Mouse (Mus musculus): ENCODE results near the gene Rinl. TPM values are rescaled to one million over a fixed set of nuclear protein-coding genes. Genes with fewer than 3 reads are reported as not detected.
A peak's percentile ranks its signal among the peaks of the same experiment; 100 is the strongest.

Rinl gene
- polyA plus RNA-seq, 1 experiment from 2014 or later, result 2.1 TPM

- 60% methylated on average over 12 of the region's 12 CpGs for whole genome bisulfite sequencing
- no peak overlapping the region; the same call in 1 of the 2 replicates for H3K9ac ChIP-seq (ENCODE audit: low read length)
- H3K36me3 ChIP-seq (ENCODE audit: control insufficient read depth, insufficient read depth, low read length), result peaks cover 76% of the 10 kb centered on the region
- H3K27ac ChIP-seq (replicated peaks in 1 of 2; ENCODE audit: control insufficient read depth in 1 of 2, insufficient read depth in 1 of 2, low read depth in 2 of 2, low read length in 2 of 2), result peak overlapping the region; percentile 14 to 50; a peak in 3 of 4 replicates
- H3K9me3 ChIP-seq (ENCODE audit: control insufficient read depth, low read length), result no peaks in the 10 kb centered on the region
- H3K27me3 ChIP-seq (ENCODE audit: control insufficient read depth, insufficient read depth, low read length), result no peaks in the 10 kb centered on the region
- no peak for ATAC-seq (ENCODE audit: insufficient number of reproducible peaks, insufficient read depth, low FRiP score, low read depth)
- no peak overlapping the region for H3K4me3 ChIP-seq (ENCODE audit: control insufficient read depth in 1 of 2, insufficient read depth in 1 of 2, low read depth in 1 of 2, low read length in 2 of 2)
- peaks cover 15 to 61% of the 10 kb centered on the region in 2 experiments for H3K4me1 ChIP-seq (ENCODE audit: control insufficient read depth in 2 of 2, insufficient read depth in 2 of 2, low read length in 2 of 2)
- H3K4me2 ChIP-seq (ENCODE audit: low read length), result no peak overlapping the region
Observed at GRCm38 (mm10) chr7:28820358-28821260, 31.8 kb downstream of the Rinl start.

DNA sequence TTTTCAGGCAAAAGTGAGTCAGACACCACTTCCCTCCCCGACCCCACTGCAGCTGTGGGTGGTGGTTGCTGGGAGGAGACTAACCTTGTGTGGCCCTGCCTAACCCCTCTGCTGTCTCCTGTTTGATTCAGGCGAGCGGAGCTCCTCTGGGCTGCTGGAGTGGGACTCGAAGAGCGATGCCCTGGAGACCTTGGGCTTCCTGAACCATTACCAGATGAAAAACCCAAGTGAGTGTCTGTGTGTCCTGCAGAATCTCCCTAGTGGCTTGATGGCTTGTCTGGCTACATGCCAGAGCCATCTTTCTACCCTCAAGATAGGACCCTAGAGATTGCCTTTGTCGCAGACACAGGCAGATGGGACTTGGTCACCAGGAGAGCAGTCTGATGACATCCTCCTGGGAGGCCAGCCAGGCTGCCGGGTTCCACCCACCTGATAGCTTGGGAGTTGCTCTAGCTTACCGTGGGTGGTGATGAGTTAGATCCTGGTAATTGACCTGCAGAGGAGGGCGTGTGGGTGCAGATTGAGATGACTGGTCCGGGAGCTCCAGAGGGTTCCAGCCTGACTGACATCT is 32.6 kb downstream of the Rinl start:
- H3K4me1 ChIP-seq (ENCODE audit: control insufficient read depth in 2 of 2, insufficient read depth in 2 of 2, low read length in 2 of 2), result peaks cover 21 to 62% of the 10 kb centered on the region in 2 experiments
- peak overlapping the region; percentile 14 to 50; a peak in 3 of 4 replicates for H3K27ac ChIP-seq (replicated peaks in 1 of 2; ENCODE audit: control insufficient read depth in 1 of 2, insufficient read depth in 1 of 2, low read depth in 2 of 2, low read length in 2 of 2)
- peaks cover 72% of the 10 kb centered on the region for H3K36me3 ChIP-seq (ENCODE audit: control insufficient read depth, insufficient read depth, low read length)
- WGBS, result 44% methylated on average over 10 of the region's 10 CpGs
- H3K4me3 ChIP-seq (ENCODE audit: control insufficient read depth in 1 of 2, insufficient read depth in 1 of 2, low read depth in 1 of 2, low read length in 2 of 2), result no peak overlapping the region
- no peak overlapping the region for H3K9ac ChIP-seq (ENCODE audit: low read length)
- H3K4me2 ChIP-seq (ENCODE audit: low read length), result no peak overlapping the region
- H3K9me3 ChIP-seq (ENCODE audit: control insufficient read depth, low read length), result no peaks in the 10 kb centered on the region
- no peaks in the 10 kb centered on the region for H3K27me3 ChIP-seq (ENCODE audit: control insufficient read depth, insufficient read depth, low read length)
- no peak for ATAC-seq (ENCODE audit: insufficient number of reproducible peaks, insufficient read depth, low FRiP score, low read depth)

GRCm38 (mm10) chr7:28822556-28822955 is 33.8 kb downstream of the Rinl start:
- H3K4me3 ChIP-seq (ENCODE audit: control insufficient read depth in 1 of 2, insufficient read depth in 1 of 2, low read depth in 1 of 2, low read length in 2 of 2), result no peak overlapping the region
- H3K27me3 ChIP-seq (ENCODE audit: control insufficient read depth, insufficient read depth, low read length), result no peaks in the 10 kb centered on the region
- H3K36me3 ChIP-seq (ENCODE audit: control insufficient read depth, insufficient read depth, low read length), result peaks cover 62% of the 10 kb centered on the region
- 70% methylated on average over 1 of the region's 1 CpGs for WGBS
- ATAC-seq (ENCODE audit: insufficient number of reproducible peaks, insufficient read depth, low FRiP score, low read depth), result no peak
- H3K27ac ChIP-seq (replicated peaks in 1 of 2; ENCODE audit: control insufficient read depth in 1 of 2, insufficient read depth in 1 of 2, low read depth in 2 of 2, low read length in 2 of 2), result 0 out of 4 replicates have a peak overlapping the region, but pooled peaks of 1 of the 2 experiments have one; percentile 21
- no peaks in the 10 kb centered on the region for H3K9me3 ChIP-seq (ENCODE audit: control insufficient read depth, low read length)
- H3K4me1 ChIP-seq (ENCODE audit: control insufficient read depth in 2 of 2, insufficient read depth in 2 of 2, low read length in 2 of 2), result peaks cover 21 to 53% of the 10 kb centered on the region in 2 experiments
- no peak overlapping the region for H3K9ac ChIP-seq (ENCODE audit: low read length)
- no peak overlapping the region for H3K4me2 ChIP-seq (ENCODE audit: low read length)

DNA sequence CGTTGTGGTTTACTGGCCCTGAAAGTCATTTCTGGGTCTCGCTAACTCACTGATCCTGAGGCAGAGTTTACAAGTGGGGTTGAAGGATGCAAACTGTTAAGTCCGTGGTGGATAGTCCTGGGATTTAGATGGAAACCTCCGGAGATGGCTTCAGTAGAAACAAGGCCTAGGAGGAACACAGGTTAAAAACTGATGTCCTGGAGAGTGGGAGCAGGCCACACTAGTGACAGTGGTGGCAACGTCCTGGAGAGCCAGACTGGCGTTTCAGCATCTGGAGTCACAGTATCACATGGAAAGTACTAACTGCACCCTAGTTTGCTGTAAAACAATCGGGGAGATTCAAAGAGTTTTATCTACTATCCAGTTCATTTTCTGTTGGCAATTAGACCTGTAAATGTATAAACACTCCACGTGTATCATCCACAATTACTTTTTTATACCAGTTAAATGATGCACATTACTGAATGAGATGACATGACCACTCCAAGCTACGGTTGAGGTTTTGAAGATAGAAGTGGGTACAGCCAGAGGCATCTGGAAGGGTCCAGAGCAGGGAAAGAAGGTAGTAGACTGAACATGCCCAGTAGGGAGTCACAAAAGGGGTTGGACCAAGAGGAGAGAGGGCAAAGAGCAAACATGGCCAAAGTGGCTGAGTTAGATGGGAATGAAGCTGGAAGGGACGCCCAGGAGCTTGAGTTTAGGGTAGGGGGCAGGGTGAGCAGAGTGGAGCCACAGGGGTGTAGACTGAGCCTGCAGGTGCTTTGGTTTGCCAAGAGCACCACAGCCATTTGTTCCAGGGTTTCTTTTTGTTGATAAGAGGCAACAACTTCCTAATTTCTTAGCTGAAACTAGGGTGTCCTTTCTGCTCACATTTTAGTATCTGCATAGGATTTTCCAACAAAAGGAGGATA is 34.5 kb downstream of the Rinl start:
- no peak overlapping the region for H3K4me3 ChIP-seq (ENCODE audit: control insufficient read depth in 1 of 2, insufficient read depth in 1 of 2, low read depth in 1 of 2, low read length in 2 of 2)
- peaks cover 55% of the 10 kb centered on the region for H3K36me3 ChIP-seq (ENCODE audit: control insufficient read depth, insufficient read depth, low read length)
- no peaks in the 10 kb centered on the region for H3K27me3 ChIP-seq (ENCODE audit: control insufficient read depth, insufficient read depth, low read length)
- 53% methylated on average over 10 of the region's 10 CpGs for WGBS
- H3K4me2 ChIP-seq (ENCODE audit: low read length), result no peak overlapping the region
- H3K9ac ChIP-seq (ENCODE audit: low read length), result no peak overlapping the region
- peaks cover 22 to 49% of the 10 kb centered on the region in 2 experiments for H3K4me1 ChIP-seq (ENCODE audit: control insufficient read depth in 2 of 2, insufficient read depth in 2 of 2, low read length in 2 of 2)
- H3K9me3 ChIP-seq (ENCODE audit: control insufficient read depth, low read length), result no peaks in the 10 kb centered on the region
- peak overlapping the region in 1 of 2 experiments; percentile 93; a peak in 1 of 4 replicates for H3K27ac ChIP-seq (replicated peaks in 1 of 2; ENCODE audit: control insufficient read depth in 1 of 2, insufficient read depth in 1 of 2, low read depth in 2 of 2, low read length in 2 of 2)
- ATAC-seq (ENCODE audit: insufficient number of reproducible peaks, insufficient read depth, low FRiP score, low read depth), result no peak

- Histone ChIP-seq H3K4me1 (ENCODE audit: control insufficient read depth in 2 of 2, insufficient read depth in 2 of 2, low read length in 2 of 2) (peaks cover 22 to 47% of the 10 kb centered on the region in 2 experiments), H3K36me3 (ENCODE audit: control insufficient read depth, insufficient read depth, low read length) (peaks cover 54% of the 10 kb centered on the region), H3K9me3 (ENCODE audit: control insufficient read depth, low read length) (no peaks in the 10 kb centered on the region), H3K27me3 (ENCODE audit: control insufficient read depth, insufficient read depth, low read length) (no peaks in the 10 kb centered on the region), H3K4me3 (ENCODE audit: control insufficient read depth in 1 of 2, insufficient read depth in 1 of 2, low read depth in 1 of 2, low read length in 2 of 2) (no peak overlapping the region), H3K27ac (replicated peaks in 1 of 2; ENCODE audit: control insufficient read depth in 1 of 2, insufficient read depth in 1 of 2, low read depth in 2 of 2, low read length in 2 of 2) (peak overlapping the region in 1 of 2 experiments; percentile 93; a peak in 2 of 4 replicates), H3K9ac (ENCODE audit: low read length) (no peak overlapping the region), H3K4me2 (ENCODE audit: low read length) (no peak overlapping the region)
- no peak for ATAC-seq (ENCODE audit: insufficient number of reproducible peaks, insufficient read depth, low FRiP score, low read depth)
- WGBS, result 42% methylated on average over 2 of the region's 2 CpGs
Observed at GRCm38 (mm10) chr7:28823932-28824331, 35.2 kb downstream of the Rinl start.

GRCm38 (mm10) chr7:28824941-28825685 is 36.3 kb downstream of the Rinl start, which contains the start of gene Ech1:
Gene Ech1, plus strand, starts transcription at chr7:28825217.
- Histone ChIP-seq H3K4me3 (ENCODE audit: control insufficient read depth in 1 of 2, insufficient read depth in 1 of 2, low read depth in 1 of 2, low read length in 2 of 2) (peak within 1 kb of the TSS; percentile 50 to 68), H3K36me3 (ENCODE audit: control insufficient read depth, insufficient read depth, low read length) (peaks cover 49% of the 10 kb centered on the region), H3K27ac (replicated peaks in 1 of 2; ENCODE audit: control insufficient read depth in 1 of 2, insufficient read depth in 1 of 2, low read depth in 2 of 2, low read length in 2 of 2) (peak within 1 kb of the TSS; percentile 93), H3K9me3 (ENCODE audit: control insufficient read depth, low read length) (no peaks in the 10 kb centered on the region), H3K27me3 (ENCODE audit: control insufficient read depth, insufficient read depth, low read length) (no peaks in the 10 kb centered on the region), H3K4me2 (ENCODE audit: low read length) (peak within 1 kb of the TSS; percentile 71), H3K4me1 (ENCODE audit: control insufficient read depth in 2 of 2, insufficient read depth in 2 of 2, low read length in 2 of 2) (peaks cover 19 to 36% of the 10 kb centered on the region in 2 experiments), H3K9ac (ENCODE audit: low read length) (peak within 1 kb of the TSS; percentile 79)
- 3% methylated on average over 33 of the region's 33 CpGs for WGBS
- peak; percentile 66 for ATAC-seq (ENCODE audit: insufficient number of reproducible peaks, insufficient read depth, low FRiP score, low read depth)
